Mouse (Mus musculus) spleen, adult 18-20 months (tissue): Measurements from ENCODE around the gene Ndufa4l2.

Source experiments
- DNase-seq, 2 experiments: peaks; one replicate each; pipeline ENCODE4 v3.0.0; 2022; ENCODE audit warnings: mixed read lengths in 2 of 2

The Ndufa4l2 gene

DNA sequence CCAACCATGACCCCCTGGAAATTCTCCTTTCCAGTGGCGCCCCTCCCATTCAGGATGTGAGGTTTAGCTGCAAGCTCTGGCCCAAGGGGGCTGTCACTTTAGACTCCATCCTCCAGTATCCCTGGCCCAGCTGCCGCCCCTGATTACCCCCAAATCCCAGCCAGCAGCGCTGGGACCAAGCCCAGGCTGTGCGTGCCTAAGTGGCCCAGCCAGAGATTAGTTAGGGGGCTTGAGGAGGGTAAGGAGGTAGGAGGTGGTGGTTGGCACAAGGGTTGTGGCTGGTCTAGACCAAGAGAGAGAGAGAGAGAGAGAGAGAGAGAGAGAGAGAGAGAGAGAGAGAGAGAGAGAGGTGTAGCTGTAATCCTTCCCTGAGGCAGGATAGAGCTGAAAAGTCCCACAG lies 16.8 kb downstream of the Ndufa4l2 start:
- no peak for DNase-seq

GRCm38 (mm10) chr10:127534036-127534928 lies 19.5 kb downstream of the Ndufa4l2 start, which contains the start of gene Nxph4:
Nxph4 (minus strand) TSS chr10:127534559.
- peak in 1 of 2 experiments; percentile 28 for DNase-seq

DNA sequence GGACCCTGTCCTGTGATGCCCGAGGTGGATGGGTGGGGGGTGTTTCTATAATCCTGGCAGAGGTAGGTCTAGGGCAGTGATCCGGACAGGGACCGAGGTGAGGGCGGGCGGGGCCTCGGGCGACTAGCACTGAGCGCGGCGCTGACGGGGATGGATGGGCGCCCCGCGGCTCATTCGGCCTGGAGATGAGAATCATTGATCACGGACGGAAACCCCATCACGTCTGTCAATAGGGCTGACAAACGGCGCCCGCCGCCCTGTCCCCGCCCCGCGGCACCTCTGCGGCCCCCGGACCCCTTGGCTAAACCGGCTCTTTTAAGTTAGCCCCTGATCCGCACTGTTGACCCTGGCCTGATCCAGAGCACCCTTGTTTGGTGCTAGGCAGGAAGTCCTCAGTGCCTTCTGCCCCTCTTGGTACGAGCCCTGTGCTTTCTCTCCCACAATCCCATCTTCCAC lies 20.2 kb downstream of the Ndufa4l2 start:
- DNase-seq: no peak

DNA sequence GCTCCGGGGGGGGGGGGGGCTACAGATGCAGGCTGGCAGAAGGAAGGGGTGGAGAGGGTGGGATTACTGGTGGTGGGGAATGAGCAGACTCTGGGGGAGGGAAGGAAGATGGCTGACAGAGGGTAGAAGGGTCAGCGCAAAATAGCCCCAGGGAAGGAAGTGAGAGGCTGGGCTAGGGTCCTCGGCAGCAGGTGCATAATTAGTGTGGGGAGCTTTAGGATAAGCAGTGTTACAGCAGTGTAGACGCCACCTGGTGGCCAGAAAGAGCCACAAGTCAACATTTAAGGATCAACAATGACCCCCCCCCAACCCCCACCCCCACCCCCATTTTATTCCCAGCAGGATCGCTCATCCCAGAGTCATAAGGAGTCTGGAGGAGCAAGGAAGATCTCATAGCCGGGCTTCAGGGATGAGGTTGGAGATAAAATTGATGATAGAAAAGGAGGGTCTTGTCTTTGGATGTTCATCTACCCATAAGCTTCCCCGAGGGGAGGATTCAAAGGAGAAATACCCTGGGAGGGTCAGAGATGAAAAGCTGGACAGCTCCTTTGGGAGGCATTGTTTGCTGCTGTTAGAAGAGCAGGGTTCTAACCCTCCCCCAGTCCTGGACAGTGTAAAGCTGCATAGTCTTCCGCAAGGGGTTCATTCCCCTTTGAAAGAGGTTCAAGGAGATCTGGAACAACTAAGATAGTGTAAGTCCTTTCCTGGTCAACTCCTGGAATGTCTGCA lies 22.0 kb downstream of the Ndufa4l2 start:
- peak in 1 of 2 experiments; percentile 48 for DNase-seq

- DNase-seq: peak; percentile 51 to 74
Observed at GRCm38 (mm10) chr10:127537854-127538583, 23.3 kb downstream of the Ndufa4l2 start.

DNA sequence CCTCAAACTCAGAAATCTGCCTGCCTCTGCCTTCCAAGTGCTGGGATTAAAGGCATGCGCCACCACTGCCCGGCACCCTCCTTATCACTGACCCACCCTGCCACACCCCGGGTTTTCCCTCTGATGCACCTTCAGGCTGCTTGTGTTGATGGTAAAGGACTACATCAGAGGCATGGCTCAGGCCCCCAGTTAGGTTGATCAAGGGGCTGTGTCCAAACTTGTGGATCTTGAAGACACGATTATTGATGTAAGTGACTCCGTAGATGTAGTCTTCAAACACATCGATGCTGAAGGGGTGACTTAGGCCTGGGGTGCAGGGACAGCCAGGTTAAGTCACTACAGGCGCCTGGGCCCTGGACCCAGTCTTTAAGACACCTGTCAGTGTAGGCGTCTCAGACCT lies 26.7 kb downstream of the Ndufa4l2 start:
- DNase-seq: no peak

DNA sequence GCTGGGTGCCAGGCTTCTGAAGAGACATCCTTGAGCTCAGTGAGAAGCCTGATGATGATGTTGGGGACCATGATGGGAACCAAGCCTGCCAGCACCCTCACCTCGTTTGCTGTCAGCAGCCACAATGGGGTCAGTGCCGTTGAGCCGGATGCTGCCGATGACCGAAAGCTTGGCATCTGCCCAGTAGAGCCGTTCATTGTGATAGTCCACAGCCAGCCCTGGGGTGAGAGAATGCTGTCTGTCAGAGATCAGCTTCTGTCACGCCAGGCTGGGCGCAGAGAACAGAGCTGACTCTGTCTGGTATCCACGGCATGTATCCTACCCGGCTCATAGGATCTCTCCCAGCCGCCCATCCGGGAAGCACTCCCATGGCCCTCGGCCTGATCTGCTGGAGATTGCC lies 27.3 kb downstream of the Ndufa4l2 start:
- DNase-seq: no peak

DNA sequence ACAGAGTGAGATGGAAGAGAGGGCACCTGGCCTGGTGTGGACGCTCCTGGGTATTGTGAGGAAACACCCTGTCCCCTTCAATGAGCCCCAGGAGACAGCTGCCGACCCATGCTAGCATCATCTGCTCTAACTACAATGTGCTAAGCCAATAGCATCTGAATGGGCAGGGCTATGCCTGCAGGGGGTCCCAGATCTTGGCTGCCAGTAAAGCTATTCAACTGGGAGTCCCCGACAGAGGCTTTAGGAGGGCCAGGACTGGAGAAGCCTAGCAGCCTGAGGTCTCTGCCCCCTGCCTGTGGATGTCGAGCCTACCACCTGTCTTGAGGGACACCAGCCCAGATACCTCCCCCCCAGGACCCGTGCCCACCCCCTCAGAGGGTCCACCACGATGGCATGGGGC lies 28.0 kb downstream of the Ndufa4l2 start:
- DNase-seq: no peak

- no peak for DNase-seq
Observed at GRCm38 (mm10) chr10:127543916-127544315, 29.1 kb downstream of the Ndufa4l2 start.

DNA sequence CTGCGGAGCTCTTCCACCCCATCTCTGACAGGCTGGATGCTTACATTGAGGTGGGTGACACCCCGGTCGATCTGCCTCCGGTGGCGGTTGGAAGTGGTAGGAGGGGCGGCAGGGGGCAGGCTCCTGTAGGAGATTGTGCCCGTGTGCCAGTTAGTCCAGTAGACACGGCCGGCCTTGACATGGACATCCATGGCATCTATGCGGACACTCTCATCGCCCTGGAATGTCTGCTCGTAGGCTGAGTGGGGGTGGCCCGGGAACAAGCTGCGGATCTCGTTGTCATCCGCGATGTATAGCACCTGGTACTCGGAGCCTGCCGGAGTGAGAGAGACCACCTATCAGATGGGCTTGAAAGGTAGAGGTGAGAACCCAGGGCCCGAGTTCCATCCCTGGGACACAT lies 29.6 kb downstream of the Ndufa4l2 start:
- no peak for DNase-seq

DNA sequence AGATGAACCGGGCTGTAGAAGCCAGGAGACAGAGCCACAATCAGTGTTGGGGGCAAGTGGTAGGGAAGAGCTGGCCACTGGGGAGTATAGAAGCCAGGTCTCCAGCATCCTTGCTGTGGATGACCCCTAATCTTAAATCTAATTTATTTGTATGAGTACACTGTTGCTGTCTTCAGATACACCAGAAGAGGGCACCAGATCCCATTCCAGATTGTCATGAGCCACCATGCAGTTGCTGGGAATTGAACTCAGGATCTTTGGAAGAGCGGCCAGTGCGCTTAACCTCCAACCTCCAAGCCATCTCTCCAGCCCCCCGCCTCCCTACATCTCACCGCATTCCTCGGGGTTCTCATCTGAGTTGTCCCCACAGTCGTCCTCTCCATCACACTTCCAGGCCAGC lies 31.7 kb downstream of the Ndufa4l2 start:
- DNase-seq: no peak

- no peak for DNase-seq
Observed at GRCm38 (mm10) chr10:127548236-127548635, 33.5 kb downstream of the Ndufa4l2 start.

- DNase-seq: no peak
Observed at GRCm38 (mm10) chr10:127549892-127550291, 35.1 kb downstream of the Ndufa4l2 start.

GRCm38 (mm10) chr10:127555703-127556102 lies 40.9 kb downstream of the Ndufa4l2 start:
- DNase-seq: no peak

DNA sequence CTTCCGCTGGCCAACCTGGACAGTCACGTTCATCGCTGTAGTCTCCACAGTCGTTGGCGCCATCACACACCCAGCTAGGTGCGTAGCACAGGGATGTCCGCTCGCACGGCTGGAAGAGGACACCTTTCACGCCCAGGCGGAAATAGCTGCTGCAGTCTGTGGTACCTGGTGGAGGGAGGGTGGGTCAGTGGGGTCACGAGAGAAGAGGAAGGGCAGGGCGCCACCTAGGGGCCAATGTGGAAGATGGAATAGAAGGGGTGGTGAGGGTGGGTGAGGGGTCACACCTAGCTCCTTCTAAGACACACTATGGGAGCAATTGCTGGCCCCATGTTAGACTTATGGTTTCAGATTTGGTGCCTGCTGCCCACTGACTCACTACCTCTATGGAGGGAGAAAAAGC lies 42.6 kb downstream of the Ndufa4l2 start:
- DNase-seq: no peak

GRCm38 (mm10) chr10:127561145-127561544 lies 46.4 kb downstream of the Ndufa4l2 start:
- no peak for DNase-seq

DNA sequence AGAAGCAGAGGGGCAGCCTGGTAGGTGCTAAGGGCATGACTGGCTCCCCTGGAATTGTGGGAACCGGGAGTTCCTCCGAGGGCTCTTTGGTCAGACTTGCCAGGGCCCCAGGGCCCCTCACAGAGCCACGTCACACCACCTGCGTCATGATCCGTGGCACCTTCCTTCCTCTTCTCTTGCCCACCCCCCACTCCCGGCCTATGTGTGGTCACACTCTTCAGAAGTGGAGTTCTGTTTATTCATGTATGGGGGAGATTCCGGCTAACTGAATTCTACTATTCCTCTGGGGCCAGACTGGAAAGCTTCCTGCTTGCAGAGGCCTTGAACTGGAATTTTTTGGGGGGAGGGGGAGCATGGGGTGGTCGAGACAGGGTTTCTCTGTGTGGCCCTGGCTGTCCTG lies 49.1 kb downstream of the Ndufa4l2 start:
- DNase-seq: no peak

GRCm38 (mm10) chr10:127564301-127564700 lies 49.5 kb downstream of the Ndufa4l2 start:
- DNase-seq: no peak
